Mouse (Mus musculus) common myeloid progenitor, adult 5-6 weeks (primary cell): Measurements from ENCODE around the gene Me3. TPM values are rescaled to one million over a fixed set of nuclear protein-coding genes. Genes with fewer than 3 reads are reported as not detected.

ENCODE experiments used
- ATAC-seq: replicated peaks from 2 replicates; pipeline ENCODE4 v1.8.0; 2016; ENCODE audit warnings: low read depth, mild to moderate bottlenecking, moderate TSS enrichment, inconsistent platforms; ENCODE audit not compliant: poor library complexity, severe bottlenecking
- total RNA-seq: library from RNA; stranded (forward); fragments of 200-1000, 187-1606 nt; gene quantifications from 2 replicates; pipeline ENCODE4 v1.2.3, GENCODE M21; 2017

The Me3 gene
- not detected in 2 replicates for total RNA-seq

GRCm38 (mm10) chr7:89632342-89633251, at the start of gene Me3:
Gene Me3 (plus strand): TSS chr7:89632392.
- ATAC-seq, result peak; percentile 65

- no peak for ATAC-seq
These were observed 42.2 kb upstream of the Me3 start for GRCm38 (mm10) chr7:89590039-89590438.

- no peak for ATAC-seq
These were observed 41.5 kb upstream of the Me3 start for GRCm38 (mm10) chr7:89590542-89591251.

- ATAC-seq, result no peak
These were observed 36.4 kb upstream of the Me3 start for GRCm38 (mm10) chr7:89595813-89596212.

- ATAC-seq, result peak; percentile 60; the same call in 1 of the 2 replicates
These were observed 26.3 kb upstream of the Me3 start for GRCm38 (mm10) chr7:89605589-89606536.

- ATAC-seq, result no peak
These were observed 24.9 kb upstream of the Me3 start for GRCm38 (mm10) chr7:89607329-89607728.

GRCm38 (mm10) chr7:89611236-89611635, 21.0 kb upstream of the Me3 start:
- ATAC-seq, result no peak

GRCm38 (mm10) chr7:89616235-89616634, 16.0 kb upstream of the Me3 start:
- ATAC-seq, result no peak

GRCm38 (mm10) chr7:89623331-89623730, 8.9 kb upstream of the Me3 start:
- no peak for ATAC-seq

- no peak for ATAC-seq
These were observed 4.8 kb upstream of the Me3 start for GRCm38 (mm10) chr7:89627393-89627792.

- no peak for ATAC-seq
These were observed 4.2 kb upstream of the Me3 start for GRCm38 (mm10) chr7:89628006-89628405.

GRCm38 (mm10) chr7:89629006-89629405, 3.2 kb upstream of the Me3 start:
- no peak for ATAC-seq

- ATAC-seq, result no peak
These were observed 2.3 kb upstream of the Me3 start for GRCm38 (mm10) chr7:89629914-89630313.

- ATAC-seq, result no peak
These were observed 1.4 kb upstream of the Me3 start for GRCm38 (mm10) chr7:89630796-89631195.

GRCm38 (mm10) chr7:89640533-89640932, 8.3 kb downstream of the Me3 start:
- 0 out of 2 replicates have a peak, but pooled peaks have one; percentile 2 for ATAC-seq

GRCm38 (mm10) chr7:89640944-89641661, 8.9 kb downstream of the Me3 start:
- ATAC-seq, result 0 out of 2 replicates have a peak, but pooled peaks have one; percentile 11

- ATAC-seq, result no peak
These were observed 12.8 kb downstream of the Me3 start for GRCm38 (mm10) chr7:89645015-89645414.

- ATAC-seq, result no peak
These were observed 15.7 kb downstream of the Me3 start for GRCm38 (mm10) chr7:89647864-89648263.

GRCm38 (mm10) chr7:89657183-89657582, 25.0 kb downstream of the Me3 start:
- ATAC-seq, result no peak
